Mouse (Mus musculus) ES-E14 (cell line): ENCODE data around the gene Os9.

Source experiments
- CHD2 ChIP-seq: IDR thresholded peaks from 2 replicates; pipeline ENCODE4 v1.6.1; 2014; ENCODE audit warnings: mild to moderate bottlenecking, low read depth, low read length, inconsistent platforms
- HCFC1 ChIP-seq: IDR thresholded peaks from 2 replicates; pipeline ENCODE4 v1.6.1; 2012; ENCODE audit warnings: low read length, inconsistent platforms, borderline replicate concordance; ENCODE audit not compliant: insufficient read depth
- ZC3H11A ChIP-seq: IDR thresholded peaks from 2 replicates; pipeline ENCODE4 v1.6.1; 2012; ENCODE audit warnings: low read depth, mild to moderate bottlenecking, inconsistent platforms, low read length, borderline replicate concordance

GRCm38 (mm10) chr10:127099868-127100267 lies 21.1 kb downstream of the Os9 start:
- TF ChIP-seq HCFC1 (no peak), CHD2 (no peak), ZC3H11A (no peak)
